Mouse (Mus musculus) kidney, embryonic 16.5 days (tissue): ENCODE data around the gene Slc10a6. TPM values are rescaled to one million over a fixed set of nuclear protein-coding genes. Genes with fewer than 3 reads are reported as not detected.

Experiments used
- ATAC-seq: fragments of 200-750 bp; cut with Nextera tagmentation; 2 replicates; pipeline ENCODE4 v1.8.0; 2017; ENCODE audit warnings: moderate TSS enrichment; ENCODE audit not compliant: low FRiP score, low TSS enrichment
- H3K27ac ChIP-seq: fragments of 300-500 bp; sonication (generic); 2 replicates; pipeline ENCODE4 v1.5.1; 2014; ENCODE audit warnings: low read length
- H3K27me3 ChIP-seq: fragments of 300-500 bp; sonication (generic); 2 replicates; pipeline ENCODE4 v1.6.1; 2014; ENCODE audit warnings: low read length, control low read depth, mixed read lengths; ENCODE audit not compliant: insufficient read depth
- H3K36me3 ChIP-seq: fragments of 300-500 bp; sonication (generic); 2 replicates; pipeline ENCODE4 v1.6.1; 2014; ENCODE audit warnings: low read length, control low read depth, mixed read lengths; ENCODE audit not compliant: insufficient read depth
- H3K4me1 ChIP-seq: fragments of 300-500 bp; sonication (generic); 2 replicates; pipeline ENCODE4 v1.6.1; 2014; ENCODE audit warnings: low read length, control low read depth, mixed read lengths; ENCODE audit not compliant: insufficient read depth
- H3K4me2 ChIP-seq: fragments of 300-500 bp; sonication (generic); replicated peaks from 2 replicates; pipeline ENCODE4 v1.6.1; 2014; ENCODE audit warnings: low read depth, low read length
- H3K4me3 ChIP-seq: fragments of 300-500 bp; sonication (generic); 2 replicates; pipeline ENCODE4 v1.5.1; 2014; ENCODE audit warnings: mild to moderate bottlenecking, low read length
- H3K9ac ChIP-seq: fragments of 300-500 bp; sonication (generic); replicated peaks from 2 replicates; pipeline ENCODE4 v1.6.1; 2014; ENCODE audit warnings: low read length
- H3K9me3 ChIP-seq: fragments of 300-500 bp; sonication (generic); 2 replicates; pipeline ENCODE4 v1.6.1; 2016; ENCODE audit warnings: low read length, control low read depth
- WGBS: fragments of 180-500 bp; shearing (Covaris S2); extraction: QIAGEN DNeasy Blood & Tissue Kit; methylation state at CpG from one replicate; pipeline ENCODE4 v1.1.7; 2014; 5-methylcytosine and 5-hydroxymethylcytosine counted together
- polyA plus RNA-seq: library from polyadenylated mRNA; unstranded; fragments of >200 nt; fragmentation: Nextera tagmentation; extraction: Ambion mirVana; gene quantifications from 2 replicates; pipeline ENCODE4 v1.2.1, GENCODE M21; 2015

Gene Slc10a6
- polyA plus RNA-seq, 1 experiment from 2014 or later: 0.11 TPM

GRCm38 (mm10) chr5:103624831-103625230 lies 4.4 kb downstream of the Slc10a6 start:
- peaks cover 7% of the 10 kb centered on the region; the same call in 1 of the 2 replicates for H3K4me1 ChIP-seq
- 85% methylated on average over 5 of the region's 5 CpGs for WGBS

DNA sequence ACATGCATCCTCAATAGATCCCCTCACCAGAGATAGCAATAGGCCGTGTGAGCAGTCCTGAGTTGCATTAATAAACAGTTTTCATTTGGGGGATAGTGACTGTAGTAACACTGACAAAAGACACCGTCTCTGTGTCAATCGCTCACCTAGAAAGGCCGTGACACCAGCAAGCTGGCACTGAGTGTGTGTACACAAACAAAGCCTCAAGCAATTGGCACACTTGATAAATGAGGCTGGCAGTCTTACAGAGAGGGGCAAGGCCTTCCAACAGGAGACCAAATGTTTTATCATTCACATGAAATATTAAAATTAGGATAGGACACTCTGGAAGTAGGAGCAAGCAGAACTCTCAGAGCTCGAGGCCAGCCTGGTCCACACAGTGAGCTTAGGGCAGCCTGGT lies 6.9 kb downstream of the Slc10a6 start:
- peaks cover 7% of the 10 kb centered on the region; the same call in 1 of the 2 replicates for H3K4me1 ChIP-seq
- no peak overlapping the region for H3K27ac ChIP-seq
- H3K4me3 ChIP-seq: no peak overlapping the region
- WGBS: 79% methylated on average over 5 of the region's 5 CpGs
- ATAC-seq: no peak
- H3K27me3 ChIP-seq: no peaks in the 10 kb centered on the region
- no peak overlapping the region for H3K9ac ChIP-seq
- no peaks in the 10 kb centered on the region for H3K36me3 ChIP-seq
- H3K9me3 ChIP-seq: no peaks in the 10 kb centered on the region
- no peak overlapping the region for H3K4me2 ChIP-seq

More at GRCm38 (mm10) chr5:103624831-103625230, 4.4 kb downstream of the Slc10a6 start:
- ATAC-seq: no peak
- no peaks in the 10 kb centered on the region for H3K27me3 ChIP-seq
- H3K9me3 ChIP-seq: no peaks in the 10 kb centered on the region
- H3K4me2 ChIP-seq: no peak overlapping the region
- no peak overlapping the region for H3K4me3 ChIP-seq
- no peak overlapping the region for H3K27ac ChIP-seq
- no peaks in the 10 kb centered on the region for H3K36me3 ChIP-seq
- H3K9ac ChIP-seq: no peak overlapping the region

DNA sequence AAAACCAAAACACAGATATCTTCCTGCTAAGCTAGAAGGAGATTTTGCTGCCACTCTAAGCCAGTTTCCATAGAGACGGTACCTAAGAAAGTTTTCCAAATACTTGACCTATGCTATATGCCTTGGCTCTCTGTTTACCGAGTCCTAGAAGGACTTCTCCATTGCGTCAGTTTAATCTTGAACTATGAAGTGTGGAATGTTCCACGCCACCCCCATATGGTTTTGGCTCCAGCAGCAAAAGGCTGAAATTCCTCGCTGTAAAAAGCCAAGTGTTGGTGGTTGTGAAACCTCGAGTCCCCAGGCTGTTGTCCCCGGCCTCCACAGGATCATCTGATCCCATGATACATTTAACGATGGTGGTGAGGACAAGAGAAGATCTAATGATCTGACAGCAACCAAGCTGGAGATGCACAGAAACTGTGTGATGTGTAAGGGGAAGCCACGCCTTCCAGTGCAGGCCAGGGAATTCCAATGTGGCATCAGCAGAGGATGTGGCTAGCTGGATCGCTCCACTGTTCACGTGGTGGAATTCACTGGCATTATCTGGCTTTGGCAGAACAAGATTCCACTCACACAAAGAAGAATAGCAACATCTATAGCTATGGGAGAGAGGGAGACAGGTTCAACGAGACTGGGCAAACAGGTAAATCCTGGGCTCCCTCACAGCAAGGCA lies 8.8 kb downstream of the Slc10a6 start:
- peak; percentile 62; the same call in 1 of the 2 replicates for ATAC-seq
- H3K27ac ChIP-seq: peak overlapping the region; percentile 8; the same call in 1 of the 2 replicates
- H3K4me2 ChIP-seq: no peak overlapping the region

DNA sequence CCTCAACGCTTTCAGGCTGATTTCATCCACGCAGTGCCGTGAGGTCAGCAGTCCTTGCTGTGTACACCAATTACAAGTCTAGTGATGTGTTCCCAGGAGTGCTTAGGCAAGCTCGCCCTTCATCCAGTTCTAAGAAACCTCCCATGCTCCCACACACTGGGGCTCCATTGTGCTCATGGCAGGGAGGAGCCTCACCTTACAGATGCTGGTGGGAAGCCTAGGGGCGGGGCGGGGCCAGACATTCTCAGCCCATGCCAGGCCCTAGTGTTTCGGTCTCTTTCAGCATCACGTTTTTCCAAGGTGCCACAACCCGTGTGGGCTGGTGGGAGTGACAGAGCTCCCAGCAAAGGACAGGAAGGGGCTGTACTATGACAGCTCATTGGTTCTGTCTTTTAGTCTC lies 12.0 kb downstream of the Slc10a6 start:
- H3K27ac ChIP-seq: no peak overlapping the region
- H3K9me3 ChIP-seq: no peaks in the 10 kb centered on the region
- H3K4me2 ChIP-seq: no peak overlapping the region
- ATAC-seq: peak; percentile 49
- H3K27me3 ChIP-seq: no peaks in the 10 kb centered on the region
- WGBS: 74% methylated on average over 9 of the region's 9 CpGs
- H3K36me3 ChIP-seq: no peaks in the 10 kb centered on the region
- no peaks in the 10 kb centered on the region for H3K4me1 ChIP-seq
- no peak overlapping the region for H3K4me3 ChIP-seq
- H3K9ac ChIP-seq: no peak overlapping the region

More for the DNA sequence above, 8.8 kb downstream of the Slc10a6 start:
- Histone ChIP-seq H3K4me1 (peaks cover 7% of the 10 kb centered on the region; the same call in 1 of the 2 replicates), H3K27me3 (no peaks in the 10 kb centered on the region), H3K36me3 (no peaks in the 10 kb centered on the region), H3K9ac (no peak overlapping the region), H3K4me3 (no peak overlapping the region), H3K9me3 (no peaks in the 10 kb centered on the region)
- 64% methylated on average over 12 of the region's 12 CpGs for WGBS

GRCm38 (mm10) chr5:103614356-103614755 lies 14.8 kb downstream of the Slc10a6 start:
- Histone ChIP-seq H3K9ac (no peak overlapping the region), H3K27ac (no peak overlapping the region), H3K27me3 (no peaks in the 10 kb centered on the region), H3K4me2 (no peak overlapping the region), H3K4me1 (no peaks in the 10 kb centered on the region), H3K4me3 (no peak overlapping the region), H3K9me3 (no peaks in the 10 kb centered on the region), H3K36me3 (no peaks in the 10 kb centered on the region)
- WGBS: 89% methylated on average over 7 of the region's 7 CpGs
- ATAC-seq: no peak

GRCm38 (mm10) chr5:103612316-103612715 lies 16.9 kb downstream of the Slc10a6 start:
- H3K9ac ChIP-seq: no peak overlapping the region
- ATAC-seq: no peak
- H3K4me2 ChIP-seq: no peak overlapping the region
- H3K4me1 ChIP-seq: no peaks in the 10 kb centered on the region
- H3K36me3 ChIP-seq: no peaks in the 10 kb centered on the region
- H3K27ac ChIP-seq: no peak overlapping the region
- H3K4me3 ChIP-seq: no peak overlapping the region
- H3K27me3 ChIP-seq: no peaks in the 10 kb centered on the region
- 82% methylated on average over 7 of the region's 7 CpGs for WGBS
- no peaks in the 10 kb centered on the region for H3K9me3 ChIP-seq

- Histone ChIP-seq H3K27me3 (no peaks in the 10 kb centered on the region), H3K4me3 (no peak overlapping the region), H3K36me3 (no peaks in the 10 kb centered on the region), H3K4me1 (no peaks in the 10 kb centered on the region), H3K4me2 (no peak overlapping the region), H3K9me3 (no peaks in the 10 kb centered on the region), H3K9ac (no peak overlapping the region), H3K27ac (no peak overlapping the region)
- no peak for ATAC-seq
- WGBS: 78% methylated on average over 10 of the region's 10 CpGs
These were observed 18.2 kb downstream of the Slc10a6 start for GRCm38 (mm10) chr5:103610856-103611472.

GRCm38 (mm10) chr5:103610148-103610547 lies 19.1 kb downstream of the Slc10a6 start:
- no peak for ATAC-seq
- WGBS: 54% methylated on average over 5 of the region's 5 CpGs
- Histone ChIP-seq H3K36me3 (no peaks in the 10 kb centered on the region), H3K9ac (no peak overlapping the region), H3K27ac (no peak overlapping the region), H3K4me2 (no peak overlapping the region), H3K4me1 (no peaks in the 10 kb centered on the region), H3K9me3 (no peaks in the 10 kb centered on the region), H3K27me3 (no peaks in the 10 kb centered on the region), H3K4me3 (no peak overlapping the region)

GRCm38 (mm10) chr5:103605707-103606106 lies 23.5 kb downstream of the Slc10a6 start:
- Histone ChIP-seq H3K27me3 (no peaks in the 10 kb centered on the region), H3K9me3 (no peaks in the 10 kb centered on the region), H3K9ac (no peak overlapping the region), H3K4me3 (no peak overlapping the region), H3K27ac (peak overlapping the region; percentile 8; the same call in 1 of the 2 replicates), H3K36me3 (no peaks in the 10 kb centered on the region), H3K4me2 (no peak overlapping the region), H3K4me1 (no peaks in the 10 kb centered on the region)
- 68% methylated on average over 7 of the region's 7 CpGs for WGBS
- no peak for ATAC-seq
